Mouse (Mus musculus) heart, embryonic 16.5 days (tissue): Measurements from ENCODE around the gene Actr2. TPM values are rescaled to one million over a fixed set of nuclear protein-coding genes. Genes with fewer than 3 reads are reported as not detected.
"Not testable (repeated sequence)": the region's sequence is repeated elsewhere in the genome, so short reads cannot be mapped to it uniquely, and the experiment has no call there.

Source experiments
- ATAC-seq: fragments of 200-750 bp; cut with Nextera tagmentation; replicated peaks from 2 replicates; pipeline ENCODE4 v1.8.0; 2017; ENCODE audit warnings: moderate number of reproducible peaks; ENCODE audit not compliant: insufficient read depth, low FRiP score; ENCODE audit errors: extremely low read depth
- H3K27ac ChIP-seq: fragments of 300-500 bp; sonication (generic); 2 replicates; pipeline ENCODE4 v1.5.1; 2014; ENCODE audit warnings: mild to moderate bottlenecking, low read length, control low read depth, moderate library complexity
- H3K27me3 ChIP-seq: fragments of 300-500 bp; sonication (generic); 2 replicates; pipeline ENCODE4 v1.6.1; 2014; ENCODE audit warnings: low read length, mixed read lengths; ENCODE audit not compliant: control insufficient read depth, insufficient read depth
- H3K36me3 ChIP-seq: fragments of 300-500 bp; sonication (generic); 2 replicates; pipeline ENCODE4 v1.6.1; 2014; ENCODE audit not compliant: control insufficient read depth, insufficient read depth
- H3K4me1 ChIP-seq: fragments of 300-500 bp; sonication (generic); 2 replicates; pipeline ENCODE4 v1.6.1; 2014; ENCODE audit warnings: low read length, mixed read lengths; ENCODE audit not compliant: control insufficient read depth, insufficient read depth
- H3K4me2 ChIP-seq: fragments of 300-500 bp; sonication (generic); 2 replicates; pipeline ENCODE4 v1.6.1; 2014; ENCODE audit warnings: low read depth, mild to moderate bottlenecking, control low read depth, low read length
- H3K4me3 ChIP-seq: fragments of 300-500 bp; sonication (generic); 2 replicates; pipeline ENCODE4 v1.5.1; 2014; ENCODE audit warnings: mild to moderate bottlenecking, control low read depth, low read length
- H3K9ac ChIP-seq: fragments of 300-500 bp; sonication (generic); 2 replicates; pipeline ENCODE4 v1.6.1; 2014; ENCODE audit warnings: low read length, control low read depth
- H3K9me3 ChIP-seq: fragments of 300-500 bp; sonication (generic); replicated peaks from 2 replicates; pipeline ENCODE4 v1.6.1; 2016; ENCODE audit warnings: low read length; ENCODE audit not compliant: control insufficient read depth
- WGBS: fragments of 180-500 bp; shearing (Covaris S2); extraction: QIAGEN DNeasy Blood & Tissue Kit; methylation state at CpG from one replicate; pipeline ENCODE4 v1.1.7; 2014; 5-methylcytosine and 5-hydroxymethylcytosine counted together
- polyA plus RNA-seq: library from polyadenylated mRNA; unstranded; fragments of >200 nt; fragmentation: Nextera tagmentation; extraction: Ambion mirVana; gene quantifications from 2 replicates; pipeline ENCODE4 v1.2.1, GENCODE M21; 2015

Actr2 gene
- polyA plus RNA-seq, 1 experiment from 2014 or later = 83.5 TPM

GRCm38 (mm10) chr11:20064086-20064485, 48.6 kb downstream of the Actr2 start:
- H3K27ac ChIP-seq, H3K9me3 ChIP-seq, H3K9ac ChIP-seq, H3K4me1 ChIP-seq, ATAC-seq, H3K4me3 ChIP-seq, H3K4me2 ChIP-seq, H3K27me3 ChIP-seq: not testable (repeated sequence)
- peaks cover 16% of the 10 kb centered on the region for H3K36me3 ChIP-seq
- 69% methylated on average over 2 of the region's 2 CpGs for WGBS

- not testable (repeated sequence) for H3K9me3 ChIP-seq, H3K4me2 ChIP-seq, ATAC-seq, H3K27ac ChIP-seq, H3K9ac ChIP-seq, H3K4me1 ChIP-seq, H3K27me3 ChIP-seq, H3K4me3 ChIP-seq
- peaks cover 24% of the 10 kb centered on the region for H3K36me3 ChIP-seq
- WGBS = 86% methylated on average over 9 of the region's 9 CpGs
These were observed 49.9 kb downstream of the Actr2 start for GRCm38 (mm10) chr11:20062801-20063200.

GRCm38 (mm10) chr11:20059736-20060135, 53.0 kb downstream of the Actr2 start:
- H3K4me3 ChIP-seq = no peak overlapping the region
- peaks cover 35% of the 10 kb centered on the region for H3K36me3 ChIP-seq
- H3K27me3 ChIP-seq = no peaks in the 10 kb centered on the region
- no peak overlapping the region for H3K27ac ChIP-seq
- no peaks in the 10 kb centered on the region for H3K4me1 ChIP-seq
- ATAC-seq = no peak
- no peak overlapping the region for H3K4me2 ChIP-seq
- H3K9ac ChIP-seq = no peak overlapping the region
- H3K9me3 ChIP-seq = 0 out of 2 replicates have a peak, but pooled peaks cover 2% of the 10 kb centered on the region
- WGBS = 86% methylated on average over 3 of the region's 3 CpGs

- ATAC-seq = no peak
- Histone ChIP-seq H3K4me3 (no peak overlapping the region), H3K4me2 (no peak overlapping the region), H3K4me1 (no peaks in the 10 kb centered on the region; the same call in 1 of the 2 replicates), H3K36me3 (peaks cover 35% of the 10 kb centered on the region), H3K27ac (no peak overlapping the region), H3K9me3 (0 out of 2 replicates have a peak, but pooled peaks cover 2% of the 10 kb centered on the region), H3K27me3 (no peaks in the 10 kb centered on the region), H3K9ac (no peak overlapping the region)
- 83% methylated on average over 2 of the region's 2 CpGs for WGBS
These were observed 55.3 kb downstream of the Actr2 start for GRCm38 (mm10) chr11:20057429-20057828.

- no peak overlapping the region for H3K4me2 ChIP-seq
- 0 out of 2 replicates have a peak, but pooled peaks cover 2% of the 10 kb centered on the region for H3K9me3 ChIP-seq
- H3K27ac ChIP-seq = no peak overlapping the region
- H3K36me3 ChIP-seq = peaks cover 32% of the 10 kb centered on the region
- H3K4me1 ChIP-seq = no peaks in the 10 kb centered on the region; the same call in 1 of the 2 replicates
- 85% methylated on average over 1 of the region's 1 CpGs for WGBS
- H3K9ac ChIP-seq = no peak overlapping the region
- H3K4me3 ChIP-seq = no peak overlapping the region
- ATAC-seq = no peak
- H3K27me3 ChIP-seq = no peaks in the 10 kb centered on the region
These were observed 56.5 kb downstream of the Actr2 start for GRCm38 (mm10) chr11:20056168-20056567.

- no peak overlapping the region for H3K9ac ChIP-seq
- H3K36me3 ChIP-seq = peaks cover 24% of the 10 kb centered on the region
- no peaks in the 10 kb centered on the region for H3K27me3 ChIP-seq
- ATAC-seq = no peak
- H3K9me3 ChIP-seq = 0 out of 2 replicates have a peak, but pooled peaks cover 2% of the 10 kb centered on the region
- H3K4me3 ChIP-seq = no peak overlapping the region
- H3K27ac ChIP-seq = no peak overlapping the region
- H3K4me1 ChIP-seq = no peaks in the 10 kb centered on the region; the same call in 1 of the 2 replicates
- no peak overlapping the region for H3K4me2 ChIP-seq
- WGBS = 61% methylated on average over 5 of the region's 5 CpGs
These were observed 58.1 kb downstream of the Actr2 start for GRCm38 (mm10) chr11:20054617-20055016.

- ATAC-seq = no peak
- Histone ChIP-seq H3K9me3 (0 out of 2 replicates have a peak, but pooled peaks cover 5% of the 10 kb centered on the region), H3K4me2 (no peak overlapping the region), H3K27ac (no peak overlapping the region), H3K36me3 (peaks cover 17% of the 10 kb centered on the region), H3K4me1 (no peaks in the 10 kb centered on the region; the same call in 1 of the 2 replicates), H3K4me3 (no peak overlapping the region), H3K27me3 (no peaks in the 10 kb centered on the region), H3K9ac (no peak overlapping the region)
- WGBS = 72% methylated on average over 3 of the region's 3 CpGs
These were observed 58.8 kb downstream of the Actr2 start for GRCm38 (mm10) chr11:20053951-20054350.

- no peaks in the 10 kb centered on the region; the same call in 1 of the 2 replicates for H3K4me1 ChIP-seq
- ATAC-seq = no peak; the same call in 1 of the 2 replicates
- H3K9me3 ChIP-seq = 0 out of 2 replicates have a peak, but pooled peaks cover 5% of the 10 kb centered on the region
- H3K4me3 ChIP-seq = no peak overlapping the region
- no peak overlapping the region for H3K4me2 ChIP-seq
- 43% methylated on average over 13 of the region's 13 CpGs for WGBS
- H3K9ac ChIP-seq = no peak overlapping the region
- H3K27ac ChIP-seq = peak overlapping the region; percentile 46
- peaks cover 11% of the 10 kb centered on the region; the same call in 1 of the 2 replicates for H3K36me3 ChIP-seq
- no peaks in the 10 kb centered on the region for H3K27me3 ChIP-seq
These were observed 59.7 kb downstream of the Actr2 start for GRCm38 (mm10) chr11:20052814-20053536.

- Histone ChIP-seq H3K27ac (no peak overlapping the region), H3K27me3 (no peaks in the 10 kb centered on the region), H3K4me1 (peaks cover 10% of the 10 kb centered on the region), H3K36me3 (no peaks in the 10 kb centered on the region), H3K4me2 (no peak overlapping the region), H3K9me3 (0 out of 2 replicates have a peak, but pooled peaks cover 3% of the 10 kb centered on the region), H3K4me3 (no peak overlapping the region), H3K9ac (no peak overlapping the region)
- WGBS = 69% methylated on average over 3 of the region's 3 CpGs
- ATAC-seq = no peak
These were observed 67.1 kb downstream of the Actr2 start for GRCm38 (mm10) chr11:20045586-20045985.
